13 mouse cellular contexts compared by ENCODE assay signal in the genomic region with DNA sequence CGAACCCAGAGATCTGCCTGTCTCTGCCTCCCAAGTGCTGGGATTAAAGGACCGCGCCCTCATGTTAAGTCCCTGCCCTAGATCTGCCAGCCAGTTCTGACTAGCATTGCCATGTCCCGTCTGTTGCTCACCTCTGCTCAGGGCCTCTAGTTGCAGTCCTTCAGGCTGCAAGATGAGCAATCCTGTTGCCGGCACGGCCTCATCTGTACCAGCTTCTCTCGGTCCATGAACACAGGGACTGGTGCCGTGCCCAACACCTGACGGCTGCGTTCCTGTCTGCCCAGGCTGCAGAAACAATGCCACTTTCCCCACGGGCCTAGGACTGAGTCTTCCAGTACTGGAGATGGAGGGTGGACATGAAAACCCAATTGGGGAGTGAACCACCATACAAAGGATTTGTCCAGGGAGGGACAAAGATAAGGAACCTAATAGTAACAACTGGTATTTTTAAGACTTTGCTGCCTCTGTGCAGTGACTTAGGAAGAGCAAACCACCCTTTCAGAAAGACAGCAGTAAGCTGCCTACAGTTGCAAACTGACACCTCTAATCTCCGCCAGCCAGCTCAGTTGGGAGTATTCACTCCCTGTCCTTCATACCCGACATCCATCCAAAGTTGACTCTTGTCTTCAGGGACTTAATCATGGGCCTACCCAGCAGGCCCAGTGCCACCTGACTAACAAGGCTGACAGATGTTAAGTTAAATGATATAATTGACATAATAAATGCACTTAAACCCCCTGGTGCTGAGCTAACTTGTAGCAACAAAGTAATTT. TPM values are rescaled to one million over a fixed set of nuclear protein-coding genes. Genes with fewer than 3 reads are reported as not detected.
A peak's percentile ranks its signal among the peaks of the same experiment; 100 is the strongest.
DNase-seq lines count a peak whose midpoint lies in the region; ATAC-seq and TF ChIP-seq lines count a peak whose summit lies in the region.
"Had no signal": no experiment of that assay in that cellular context is flagged by ENCODE, and none has a peak within 500 bp of the region (broad histone marks: within the 10 kb centered on the region; RNA-seq: fewer than 3 reads in every experiment).

No protein-coding gene starts in this region.

- DNase-seq in cerebellum, adult 11-12 months, result peak; percentile 53
- no peak for DNase-seq in cerebellum, postnatal 10 days
- no peak for DNase-seq in G1E (ENCODE audit: low spot score)
- no peak for DNase-seq in liver, embryonic 11.5 days (ENCODE audit: low spot score)
- no peak for DNase-seq in left cerebral cortex, postnatal 14 days (ENCODE audit: low spot score in 2 of 2)
- no peak for DNase-seq in embryo, embryonic 9.5 days (ENCODE audit: extremely low spot score)
- DNase-seq: layer of hippocampus, postnatal 36 days had no signal

- intact Hi-C loops in left cerebral cortex, postnatal 14 days (cut with DNase I), result no loop called here

- no peak overlapping the region for H3K4me3 ChIP-seq in intestine, embryonic 16.5 days (ENCODE audit: low read length)
- no peak overlapping the region for H3K4me3 ChIP-seq in intestine, embryonic 15.5 days (replicated peaks)
- peak overlapping the region; percentile 68; the same call in 1 of the 2 replicates for H3K4me3 ChIP-seq in G1E (ENCODE audit: low read depth, low read length)
- no peak overlapping the region; the same call in 1 of the 2 replicates for H3K4me3 ChIP-seq in liver, embryonic 11.5 days (ENCODE audit: low read depth, low read length)

- H3K27me3 ChIP-seq in intestine, embryonic 16.5 days (replicated peaks; ENCODE audit: control insufficient read depth, insufficient read depth, low read length), result no peaks in the 10 kb centered on the region
- H3K27me3 ChIP-seq in intestine, embryonic 15.5 days (replicated peaks), result no peaks in the 10 kb centered on the region
- H3K27me3 ChIP-seq in G1E (ENCODE audit: insufficient read depth, low read length), result no peaks in the 10 kb centered on the region
- H3K27me3 ChIP-seq in liver, embryonic 11.5 days (replicated peaks; ENCODE audit: control insufficient read depth, insufficient read depth, low read length), result no peaks in the 10 kb centered on the region

- H3K9ac ChIP-seq in intestine, embryonic 16.5 days (ENCODE audit: low read depth, low read length), result no peak overlapping the region
- H3K9ac ChIP-seq in intestine, embryonic 15.5 days, result no peak overlapping the region
- peak overlapping the region; percentile 46 for H3K9ac ChIP-seq in liver, embryonic 11.5 days (ENCODE audit: low read depth, low read length)

- no peak overlapping the region for H3K27ac ChIP-seq in intestine, embryonic 16.5 days (ENCODE audit: low read length)
- no peak overlapping the region for H3K27ac ChIP-seq in intestine, embryonic 15.5 days
- peak overlapping the region; percentile 96 for H3K27ac ChIP-seq in liver, embryonic 11.5 days (ENCODE audit: low read depth, low read length)

- H3K4me1 ChIP-seq in intestine, embryonic 16.5 days (ENCODE audit: control insufficient read depth, insufficient read depth, low read length), result peaks cover 31% of the 10 kb centered on the region
- peaks cover 27% of the 10 kb centered on the region for H3K4me1 ChIP-seq in intestine, embryonic 15.5 days (replicated peaks)
- peaks cover 76% of the 10 kb centered on the region for H3K4me1 ChIP-seq in G1E (ENCODE audit: insufficient read depth, low read depth, low read length)
- H3K4me1 ChIP-seq in liver, embryonic 11.5 days (replicated peaks; ENCODE audit: control insufficient read depth, insufficient read depth, low read length), result peaks cover 60% of the 10 kb centered on the region

- peak overlapping the region; percentile 84; the same call in 1 of the 2 replicates for H3K4me2 ChIP-seq in intestine, embryonic 16.5 days (ENCODE audit: low read depth, low read length)
- no peak overlapping the region for H3K4me2 ChIP-seq in intestine, embryonic 15.5 days (replicated peaks)
- H3K4me2 ChIP-seq in liver, embryonic 11.5 days, result peak overlapping the region; percentile 99

- TF ChIP-seq CTCF in G1E (IDR thresholded peaks at IDR 0.05; ENCODE audit: low read depth, low read length), result no peak

- no peaks in the 10 kb centered on the region for H3K9me3 ChIP-seq in intestine, embryonic 16.5 days (ENCODE audit: control insufficient read depth, low read length)
- H3K9me3 ChIP-seq in intestine, embryonic 15.5 days, result no peaks in the 10 kb centered on the region
- no peaks in the 10 kb centered on the region for H3K9me3 ChIP-seq in G1E (replicated peaks)
- no peaks in the 10 kb centered on the region for H3K9me3 ChIP-seq in liver, embryonic 11.5 days (ENCODE audit: control insufficient read depth, low read length)

- no peaks in the 10 kb centered on the region for H3K36me3 ChIP-seq in intestine, embryonic 16.5 days (ENCODE audit: control insufficient read depth, insufficient read depth, low read length)
- peaks cover 13% of the 10 kb centered on the region; the same call in 1 of the 2 replicates for H3K36me3 ChIP-seq in intestine, embryonic 15.5 days
- H3K36me3 ChIP-seq in G1E (replicated peaks), result peaks cover 55% of the 10 kb centered on the region
- peaks cover 17% of the 10 kb centered on the region for H3K36me3 ChIP-seq in liver, embryonic 11.5 days (ENCODE audit: control insufficient read depth, insufficient read depth, low read length)

- ATAC-seq in intestine, embryonic 16.5 days, result no peak
- no peak for ATAC-seq in intestine, embryonic 15.5 days
- ATAC-seq in G1E (ENCODE audit: extremely low read depth, insufficient number of reproducible peaks, low FRiP score, poor library complexity, severe bottlenecking), result no peak
- no peak for ATAC-seq in liver, embryonic 11.5 days (replicated peaks; ENCODE audit: low FRiP score)

- 88% methylated on average over 13 of the region's 13 CpGs for WGBS in intestine, embryonic 16.5 days
- WGBS in intestine, embryonic 15.5 days, result 88% methylated on average over 13 of the region's 13 CpGs
- WGBS in liver, embryonic 11.5 days, result 82% methylated on average over 13 of the region's 13 CpGs

RNA-seq across cellular contexts. Expression of gene Gm49661, which starts 1.5 kb away (rescaled TPM):
- polyA plus RNA-seq in intestine, embryonic 16.5 days (2015; fragmentation: Nextera tagmentation; extraction: Ambion mirVana), result not detected in 2 replicates
- not detected in 2 replicates for polyA plus RNA-seq in intestine, embryonic 15.5 days (2015; fragmentation: Nextera tagmentation; extraction: Ambion mirVana)
- total RNA-seq in G1E (2014; fragmentation: Nextera tagmentation) (not detected in 2 replicates), G1E (2017) (not detected in 2 replicates)
- not detected in 2 replicates for polyA plus RNA-seq in G1E (2012)
- not detected in 2 replicates for polyA plus RNA-seq in liver, embryonic 11.5 days (2014; fragmentation: Nextera tagmentation; extraction: Ambion mirVana)
- total RNA-seq in left cerebral cortex, postnatal 14 days (2021), result not detected
- total RNA-seq: layer of hippocampus, postnatal 36 days; megakaryocyte progenitor cell, adult 5-6 weeks had no signal
- polyA plus RNA-seq: intestine, embryonic 14.5 days; spleen, adult 2 months had no signal

RNA-seq across cellular contexts. Expression of gene Prdx2, which starts 1.7 kb away (rescaled TPM):
- polyA plus RNA-seq in intestine, embryonic 16.5 days (2015; fragmentation: Nextera tagmentation; extraction: Ambion mirVana), result 533 and 590 TPM in 2 replicates
- 581 and 615 TPM in 2 replicates for polyA plus RNA-seq in intestine, embryonic 15.5 days (2015; fragmentation: Nextera tagmentation; extraction: Ambion mirVana)
- total RNA-seq in G1E (2014; fragmentation: Nextera tagmentation), result 134 and 185 TPM in 2 replicates
- 299 and 388 TPM in 2 replicates for total RNA-seq in G1E (2017)
- 19.6 and 86.4 TPM in 2 replicates for polyA plus RNA-seq in G1E (2012)
- polyA plus RNA-seq in liver, embryonic 11.5 days (2014; fragmentation: Nextera tagmentation; extraction: Ambion mirVana), result 1,398 and 1,409 TPM in 2 replicates
- 100 to 1,000 TPM; 402 to 429 TPM for total RNA-seq in left cerebral cortex, postnatal 14 days (2021)

RNA-seq across cellular contexts. Expression of gene Rnaseh2a, which starts 1.8 kb away (rescaled TPM):
- polyA plus RNA-seq in intestine, embryonic 16.5 days (2015; fragmentation: Nextera tagmentation; extraction: Ambion mirVana), result 102 and 120 TPM in 2 replicates
- 116 and 117 TPM in 2 replicates for polyA plus RNA-seq in intestine, embryonic 15.5 days (2015; fragmentation: Nextera tagmentation; extraction: Ambion mirVana)
- total RNA-seq in G1E (2014; fragmentation: Nextera tagmentation) (162 and 174 TPM in 2 replicates), G1E (2017) (94.1 and 132 TPM in 2 replicates)
- 477 and 636 TPM in 2 replicates for polyA plus RNA-seq in G1E (2012)
- polyA plus RNA-seq in liver, embryonic 11.5 days (2014; fragmentation: Nextera tagmentation; extraction: Ambion mirVana), result 195 and 197 TPM in 2 replicates
- total RNA-seq in left cerebral cortex, postnatal 14 days (2021), result 10 to 100 TPM; 38.1 to 52.0 TPM

RNA-seq across cellular contexts. Expression of gene Junb, which starts 10.8 kb away (rescaled TPM):
- polyA plus RNA-seq in intestine, embryonic 16.5 days (2015; fragmentation: Nextera tagmentation; extraction: Ambion mirVana), result 18.2 and 25.5 TPM in 2 replicates
- 28.4 and 30.7 TPM in 2 replicates for polyA plus RNA-seq in intestine, embryonic 15.5 days (2015; fragmentation: Nextera tagmentation; extraction: Ambion mirVana)
- total RNA-seq in G1E (2014; fragmentation: Nextera tagmentation), result 25.6 and 38.5 TPM in 2 replicates
- total RNA-seq in G1E (2017), result 23.8 and 33.6 TPM in 2 replicates
- polyA plus RNA-seq in G1E (2012), result 66.8 and 78.5 TPM in 2 replicates
- polyA plus RNA-seq in liver, embryonic 11.5 days (2014; fragmentation: Nextera tagmentation; extraction: Ambion mirVana), result 21.1 and 23.2 TPM in 2 replicates
- 10 to 100 TPM; 51.5 to 65.4 TPM for total RNA-seq in left cerebral cortex, postnatal 14 days (2021)

RNA-seq across cellular contexts. Expression of gene Rtbdn, which starts 20.9 kb away (rescaled TPM):
- polyA plus RNA-seq in intestine, embryonic 16.5 days (2015; fragmentation: Nextera tagmentation; extraction: Ambion mirVana), result 0.18 and 0.24 TPM in 2 replicates
- polyA plus RNA-seq in intestine, embryonic 15.5 days (2015; fragmentation: Nextera tagmentation; extraction: Ambion mirVana), result 0.31 and 0.51 TPM in 2 replicates
- total RNA-seq in G1E (2014; fragmentation: Nextera tagmentation) (not detected in 2 replicates), G1E (2017) (0.11 and 0.12 TPM in 2 replicates)
- not detected in 2 replicates for polyA plus RNA-seq in G1E (2012)
- 0.22 and 0.49 TPM in 2 replicates for polyA plus RNA-seq in liver, embryonic 11.5 days (2014; fragmentation: Nextera tagmentation; extraction: Ambion mirVana)
- total RNA-seq in left cerebral cortex, postnatal 14 days (2021), result 1 to 10 TPM; 1.6 to 2.1 TPM
- total RNA-seq: gastrocnemius, adult 8-10 months; megakaryocyte progenitor cell, adult 5-6 weeks had no signal
- polyA plus RNA-seq: spleen, adult 2 months had no signal
